Mouse (Mus musculus) liver, embryonic 11.5 days (tissue): Measurements from ENCODE around the gene Slc18a3. TPM values are rescaled to one million over a fixed set of nuclear protein-coding genes. Genes with fewer than 3 reads are reported as not detected.
A peak's percentile ranks its signal among the peaks of the same experiment; 100 is the strongest.

ENCODE experiments used
- ATAC-seq: fragments of 200-750 bp; cut with Nextera tagmentation; replicated peaks from 2 replicates; pipeline ENCODE4 v1.8.0; 2017; ENCODE audit warnings: moderate number of reproducible peaks, mild to moderate bottlenecking, moderate TSS enrichment, moderate library complexity; ENCODE audit not compliant: low FRiP score
- DNase-seq: peaks from one replicate; pipeline ENCODE4 v3.0.0-alpha.2; 2017; ENCODE audit warnings: low spot score
- H3K27ac ChIP-seq: fragments of 300-500 bp; sonication (generic); 2 replicates; pipeline ENCODE4 v1.5.1; 2014; ENCODE audit warnings: mild to moderate bottlenecking, low read depth, low read length, control low read depth
- H3K27me3 ChIP-seq: fragments of 300-500 bp; sonication (generic); replicated peaks from 2 replicates; pipeline ENCODE4 v1.6.1; 2014; ENCODE audit warnings: low read length, mixed read lengths; ENCODE audit not compliant: control insufficient read depth, insufficient read depth
- H3K36me3 ChIP-seq: fragments of 300-500 bp; sonication (generic); 2 replicates; pipeline ENCODE4 v1.6.1; 2014; ENCODE audit warnings: mild to moderate bottlenecking, low read length, moderate library complexity, mixed read lengths; ENCODE audit not compliant: control insufficient read depth, insufficient read depth
- H3K4me1 ChIP-seq: fragments of 300-500 bp; sonication (generic); replicated peaks from 2 replicates; pipeline ENCODE4 v1.6.1; 2014; ENCODE audit warnings: low read length, mixed read lengths; ENCODE audit not compliant: control insufficient read depth, insufficient read depth
- H3K4me2 ChIP-seq: fragments of 300-500 bp; sonication (generic); 2 replicates; pipeline ENCODE4 v1.6.1; 2014; ENCODE audit warnings: mild to moderate bottlenecking, control low read depth, moderate library complexity
- H3K4me3 ChIP-seq: fragments of 300-500 bp; sonication (generic); 2 replicates; pipeline ENCODE4 v1.5.1; 2014; ENCODE audit warnings: low read depth, low read length, control low read depth
- H3K9ac ChIP-seq: fragments of 300-500 bp; sonication (generic); 2 replicates; pipeline ENCODE4 v1.6.1; 2014; ENCODE audit warnings: low read depth, low read length, control low read depth
- H3K9me3 ChIP-seq: fragments of 300-500 bp; sonication (generic); 2 replicates; pipeline ENCODE4 v1.6.1; 2016; ENCODE audit warnings: low read length, inconsistent platforms, mixed read lengths; ENCODE audit not compliant: control insufficient read depth
- WGBS: fragments of 180-500 bp; shearing (Covaris S2); extraction: QIAGEN DNeasy Blood & Tissue Kit; methylation state at CpG from one replicate; pipeline ENCODE4 v1.1.7; 2014; 5-methylcytosine and 5-hydroxymethylcytosine counted together
- polyA plus RNA-seq: library from polyadenylated mRNA; unstranded; fragments of >200 nt; fragmentation: Nextera tagmentation; extraction: Ambion mirVana; gene quantifications from 2 replicates; pipeline ENCODE4 v1.2.1, GENCODE M21; 2014

Slc18a3 gene
- polyA plus RNA-seq, 1 experiment from 2014 or later = 0.14 TPM

DNA sequence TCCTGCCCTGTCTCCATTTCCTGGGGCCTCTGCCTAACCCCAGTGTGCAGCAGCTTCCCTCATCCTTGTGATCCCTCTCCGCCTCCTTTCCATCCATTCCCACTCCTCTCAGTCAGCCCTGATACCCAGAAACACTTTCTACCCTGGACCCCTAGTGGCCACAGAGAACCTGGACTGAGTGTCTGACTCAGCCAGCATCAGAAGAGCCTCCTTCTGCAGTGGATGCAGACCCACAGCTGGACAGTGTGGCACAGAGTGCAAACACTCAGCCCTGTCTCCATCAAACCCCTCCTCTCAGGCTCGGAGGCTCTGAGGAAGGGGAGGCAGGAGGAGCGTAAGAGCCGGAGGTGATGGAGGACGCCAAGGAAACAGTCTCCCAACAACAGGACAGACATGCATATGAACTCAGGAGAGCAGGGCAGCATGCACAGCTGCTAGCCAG is 27.3 kb downstream of the Slc18a3 start:
- Histone ChIP-seq H3K4me2 (no peak overlapping the region), H3K36me3 (no peaks in the 10 kb centered on the region), H3K27me3 (no peaks in the 10 kb centered on the region), H3K9me3 (no peaks in the 10 kb centered on the region), H3K4me3 (no peak overlapping the region), H3K4me1 (no peaks in the 10 kb centered on the region), H3K27ac (no peak overlapping the region), H3K9ac (no peak overlapping the region)
- DNase-seq = no peak
- no peak for ATAC-seq
- WGBS = 54% methylated on average over 5 of the region's 5 CpGs

DNA sequence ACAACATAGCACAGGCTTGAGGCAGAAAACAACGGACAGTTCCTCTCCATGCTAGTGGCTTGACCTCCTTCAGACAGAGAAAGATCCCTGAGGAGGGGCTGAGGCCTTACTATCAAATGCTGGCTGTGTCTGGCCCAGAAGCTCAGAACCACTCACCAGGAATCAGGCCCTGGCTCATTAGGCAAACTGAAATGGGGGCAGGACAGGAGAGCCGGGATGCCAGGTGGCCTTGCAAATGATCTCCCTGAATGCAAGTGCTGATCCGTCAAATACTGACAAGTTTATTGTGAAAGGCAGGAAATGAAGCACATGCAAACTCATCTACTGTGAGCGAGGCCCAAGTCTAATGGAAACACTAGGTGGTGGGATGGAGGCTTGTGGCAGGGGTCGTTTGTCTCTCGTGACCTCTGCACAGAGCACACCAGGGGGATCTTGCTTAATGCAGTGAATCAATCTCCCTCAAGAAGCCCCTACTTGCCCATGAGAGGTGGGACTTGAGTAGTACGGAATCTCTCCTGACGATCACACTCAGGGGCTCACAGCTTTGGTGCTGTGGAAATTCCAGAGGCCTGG is 35.5 kb downstream of the Slc18a3 start:
- Histone ChIP-seq H3K4me2 (no peak overlapping the region), H3K36me3 (no peaks in the 10 kb centered on the region), H3K27me3 (no peaks in the 10 kb centered on the region), H3K9ac (no peak overlapping the region), H3K4me3 (no peak overlapping the region), H3K9me3 (no peaks in the 10 kb centered on the region), H3K27ac (no peak overlapping the region), H3K4me1 (no peaks in the 10 kb centered on the region)
- no peak for DNase-seq
- WGBS = 46% methylated on average over 8 of the region's 8 CpGs
- ATAC-seq = no peak

DNA sequence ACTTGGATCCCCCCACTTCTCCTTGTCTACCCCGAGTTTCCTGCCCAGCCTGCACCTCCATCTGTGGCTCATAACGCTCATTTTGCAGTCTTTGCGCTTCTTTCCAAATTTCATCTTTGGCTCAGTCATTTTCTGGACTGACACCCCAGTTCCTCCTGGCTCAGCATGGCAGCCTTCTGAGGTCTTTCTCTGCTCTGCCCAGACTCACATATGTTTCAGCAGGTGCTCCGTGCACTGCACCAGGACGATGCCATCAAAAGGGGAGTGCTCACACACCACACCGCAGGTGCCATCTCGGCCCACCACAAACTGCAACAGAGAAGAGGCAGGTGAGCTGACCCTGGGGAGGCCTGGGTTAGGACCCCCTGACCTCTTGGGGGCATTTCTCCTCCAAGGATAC is 40.7 kb downstream of the Slc18a3 start:
- no peaks in the 10 kb centered on the region for H3K27me3 ChIP-seq
- no peaks in the 10 kb centered on the region for H3K36me3 ChIP-seq
- H3K4me3 ChIP-seq = no peak overlapping the region
- WGBS = 79% methylated on average over 7 of the region's 7 CpGs
- H3K4me1 ChIP-seq = no peaks in the 10 kb centered on the region
- no peak overlapping the region for H3K4me2 ChIP-seq
- DNase-seq (peak; percentile 15), ATAC-seq (no peak)
- no peak overlapping the region for H3K9ac ChIP-seq
- H3K27ac ChIP-seq = no peak overlapping the region
- no peaks in the 10 kb centered on the region for H3K9me3 ChIP-seq

GRCm38 (mm10) chr14:32418747-32419146 is 45.9 kb downstream of the Slc18a3 start:
- H3K4me2 ChIP-seq = no peak overlapping the region
- WGBS = 85% methylated on average over 11 of the region's 11 CpGs
- no peaks in the 10 kb centered on the region for H3K9me3 ChIP-seq
- no peak overlapping the region for H3K27ac ChIP-seq
- H3K4me3 ChIP-seq = no peak overlapping the region
- no peaks in the 10 kb centered on the region for H3K4me1 ChIP-seq
- DNase-seq = no peak
- no peaks in the 10 kb centered on the region for H3K27me3 ChIP-seq
- no peaks in the 10 kb centered on the region for H3K36me3 ChIP-seq
- no peak for ATAC-seq
- H3K9ac ChIP-seq = no peak overlapping the region

Other genes starting within 250 kb of the Slc18a3 start
- gene Ogdhl, start 142.8 kb downstream of the Slc18a3 start, polyA plus RNA-seq = 6.1 and 7.2 TPM in 2 replicates
- not detected in 2 replicates for gene 1700024G13Rik, start 76.5 kb downstream of the Slc18a3 start, polyA plus RNA-seq
- gene Chat, start 1.1 kb upstream of the Slc18a3 start, polyA plus RNA-seq = not detected in 2 replicates
- 15.0 and 18.8 TPM in 2 replicates for gene Ercc6, start 48.7 kb upstream of the Slc18a3 start, polyA plus RNA-seq
- not detected in 2 replicates for gene Prrxl1, start 134.6 kb upstream of the Slc18a3 start, polyA plus RNA-seq
- gene 3425401B19Rik, start 220.4 kb upstream of the Slc18a3 start, polyA plus RNA-seq = not detected in 2 replicates